Mouse (Mus musculus) midbrain, embryonic 11.5 days (tissue): ENCODE data around the gene Ezh2. TPM values are rescaled to one million over a fixed set of nuclear protein-coding genes. Genes with fewer than 3 reads are reported as not detected.
"Not testable (repeated sequence)": the region's sequence is repeated elsewhere in the genome, so short reads cannot be mapped to it uniquely, and the experiment has no call there.

ENCODE experiments used
- ATAC-seq: fragments of 200-750 bp; cut with Nextera tagmentation; 2 replicates; pipeline ENCODE4 v1.8.0; 2017; ENCODE audit warnings: moderate TSS enrichment, moderate library complexity; ENCODE audit not compliant: low FRiP score
- DNase-seq: peaks from one replicate; pipeline ENCODE4 v3.0.0; 2015; ENCODE audit warnings: low spot score; ENCODE audit errors: missing footprints
- H3K27ac ChIP-seq: fragments of 300-500 bp; sonication (generic); 2 replicates; pipeline ENCODE4 v1.5.1; 2014; ENCODE audit warnings: low read depth, low read length
- H3K27me3 ChIP-seq: fragments of 300-500 bp; sonication (generic); 2 replicates; pipeline ENCODE4 v1.6.1; 2014; ENCODE audit warnings: mild to moderate bottlenecking, low read length, moderate library complexity, mixed read lengths; ENCODE audit not compliant: control insufficient read depth, insufficient read depth
- H3K36me3 ChIP-seq: fragments of 300-500 bp; sonication (generic); 2 replicates; pipeline ENCODE4 v1.6.1; 2014; ENCODE audit warnings: mild to moderate bottlenecking, low read length, moderate library complexity, mixed read lengths; ENCODE audit not compliant: control insufficient read depth, insufficient read depth
- H3K4me1 ChIP-seq: fragments of 300-500 bp; sonication (generic); 2 replicates; pipeline ENCODE4 v1.6.1; 2014; ENCODE audit warnings: low read length; ENCODE audit not compliant: control insufficient read depth, insufficient read depth
- H3K4me2 ChIP-seq: fragments of 300-500 bp; sonication (generic); 2 replicates; pipeline ENCODE4 v1.6.1; 2014; ENCODE audit warnings: mild to moderate bottlenecking, moderate library complexity
- H3K4me3 ChIP-seq: fragments of 300-500 bp; sonication (generic); 2 replicates; pipeline ENCODE4 v1.5.1; 2014; ENCODE audit warnings: low read depth, low read length
- H3K9ac ChIP-seq: fragments of 300-500 bp; sonication (generic); 2 replicates; pipeline ENCODE4 v1.6.1; 2014; ENCODE audit warnings: low read length
- H3K9me3 ChIP-seq: fragments of 300-500 bp; sonication (generic); 2 replicates; pipeline ENCODE4 v1.6.1; 2016; ENCODE audit warnings: low read length; ENCODE audit not compliant: control insufficient read depth
- WGBS: fragments of 180-500 bp; shearing (Covaris S2); extraction: QIAGEN DNeasy Blood & Tissue Kit; methylation state at CpG from one replicate; pipeline ENCODE4 v1.1.7; 2014; 5-methylcytosine and 5-hydroxymethylcytosine counted together
- polyA plus RNA-seq: library from polyadenylated mRNA; unstranded; fragments of >200 nt; fragmentation: Nextera tagmentation; extraction: Ambion mirVana; gene quantifications from 2 replicates; pipeline ENCODE4 v1.2.1, GENCODE M21; 2014

The Ezh2 gene
- polyA plus RNA-seq, 1 experiment from 2014 or later, result 192 TPM

GRCm38 (mm10) chr6:47608306-47608705 lies 13.2 kb upstream of the Ezh2 start:
- H3K27ac ChIP-seq, H3K36me3 ChIP-seq, ATAC-seq, DNase-seq, H3K4me3 ChIP-seq, H3K27me3 ChIP-seq, H3K9me3 ChIP-seq, H3K4me1 ChIP-seq, H3K9ac ChIP-seq, H3K4me2 ChIP-seq: not testable (repeated sequence)
- 63% methylated on average over 5 of the region's 5 CpGs for WGBS

- H3K9me3 ChIP-seq, result no peaks in the 10 kb centered on the region
- 75% methylated on average over 1 of the region's 1 CpGs for WGBS
- H3K9ac ChIP-seq, result no peak overlapping the region
- H3K4me3 ChIP-seq, result no peak overlapping the region
- no peaks in the 10 kb centered on the region for H3K36me3 ChIP-seq
- no peak overlapping the region for H3K27ac ChIP-seq
- no peak for DNase-seq
- no peaks in the 10 kb centered on the region for H3K27me3 ChIP-seq
- no peak overlapping the region for H3K4me2 ChIP-seq
- H3K4me1 ChIP-seq, result no peaks in the 10 kb centered on the region
- ATAC-seq, result no peak
These were observed 6.8 kb upstream of the Ezh2 start for GRCm38 (mm10) chr6:47601931-47602330.

GRCm38 (mm10) chr6:47595696-47596095 lies 555 bp upstream of the Ezh2 start:
- DNase-seq (peak; percentile 87), ATAC-seq (no peak)
- no peaks in the 10 kb centered on the region for H3K27me3 ChIP-seq
- peaks cover 9% of the 10 kb centered on the region; the same call in 1 of the 2 replicates for H3K4me1 ChIP-seq
- no peaks in the 10 kb centered on the region for H3K9me3 ChIP-seq
- peak overlapping the region; percentile 93 for H3K4me3 ChIP-seq
- peak overlapping the region; percentile 42 for H3K4me2 ChIP-seq
- H3K36me3 ChIP-seq, result no peaks in the 10 kb centered on the region
- peak overlapping the region; percentile 98 for H3K27ac ChIP-seq
- peak overlapping the region; percentile 99 for H3K9ac ChIP-seq
- WGBS, result 3% methylated on average over 6 of the region's 6 CpGs

- peak overlapping the region; percentile 98 for H3K27ac ChIP-seq
- H3K36me3 ChIP-seq, result no peaks in the 10 kb centered on the region
- H3K9me3 ChIP-seq, result no peaks in the 10 kb centered on the region
- H3K27me3 ChIP-seq, result no peaks in the 10 kb centered on the region
- ATAC-seq, result peak; percentile 80
- H3K4me1 ChIP-seq, result peaks cover 9% of the 10 kb centered on the region; the same call in 1 of the 2 replicates
- peak overlapping the region; percentile 99 for H3K9ac ChIP-seq
- H3K4me2 ChIP-seq, result peak overlapping the region; percentile 42
- peak overlapping the region; percentile 93 for H3K4me3 ChIP-seq
- WGBS, result under 1% methylated on average over 73 of the region's 74 CpGs
- peak; percentile 98 for DNase-seq
These were observed 853 bp downstream of the Ezh2 start for GRCm38 (mm10) chr6:47594141-47594835.

GRCm38 (mm10) chr6:47593590-47593989 lies 1.6 kb downstream of the Ezh2 start:
- peak overlapping the region; percentile 99 for H3K9ac ChIP-seq
- 12% methylated on average over 9 of the region's 9 CpGs for WGBS
- no peaks in the 10 kb centered on the region for H3K36me3 ChIP-seq
- H3K4me1 ChIP-seq, result peaks cover 9% of the 10 kb centered on the region; the same call in 1 of the 2 replicates
- H3K27ac ChIP-seq, result peak overlapping the region; percentile 98; the same call in 1 of the 2 replicates
- H3K9me3 ChIP-seq, result no peaks in the 10 kb centered on the region
- peak overlapping the region; percentile 93 for H3K4me3 ChIP-seq
- DNase-seq, result no peak
- H3K4me2 ChIP-seq, result peak overlapping the region; percentile 42
- H3K27me3 ChIP-seq, result no peaks in the 10 kb centered on the region
- no peak for ATAC-seq

GRCm38 (mm10) chr6:47587332-47587731 lies 7.8 kb downstream of the Ezh2 start:
- H3K36me3 ChIP-seq, H3K4me1 ChIP-seq, ATAC-seq, H3K27me3 ChIP-seq, H3K9me3 ChIP-seq, H3K4me2 ChIP-seq, H3K4me3 ChIP-seq, H3K27ac ChIP-seq, H3K9ac ChIP-seq: not testable (repeated sequence)
- WGBS, result 97% methylated on average over 2 of the region's 2 CpGs
- peak; percentile 41 for DNase-seq

- Histone ChIP-seq H3K4me1 (no peaks in the 10 kb centered on the region), H3K27me3 (no peaks in the 10 kb centered on the region), H3K9ac (no peak overlapping the region), H3K9me3 (no peaks in the 10 kb centered on the region), H3K4me3 (no peak overlapping the region), H3K4me2 (no peak overlapping the region), H3K36me3 (peaks cover 13% of the 10 kb centered on the region), H3K27ac (no peak overlapping the region)
- ATAC-seq (no peak), DNase-seq (no peak)
- 89% methylated on average over 2 of the region's 2 CpGs for WGBS
These were observed 22.3 kb downstream of the Ezh2 start for GRCm38 (mm10) chr6:47572887-47573286.

- no peak for DNase-seq
These were observed 29.7 kb downstream of the Ezh2 start for GRCm38 (mm10) chr6:47565326-47566035.

GRCm38 (mm10) chr6:47561426-47561825 lies 33.7 kb downstream of the Ezh2 start:
- Histone ChIP-seq H3K9ac (no peak overlapping the region), H3K4me3 (no peak overlapping the region), H3K27ac (no peak overlapping the region), H3K4me1 (no peaks in the 10 kb centered on the region), H3K9me3 (no peaks in the 10 kb centered on the region), H3K36me3 (peaks cover 12% of the 10 kb centered on the region; the same call in 1 of the 2 replicates), H3K4me2 (no peak overlapping the region), H3K27me3 (no peaks in the 10 kb centered on the region)
- DNase-seq, result no peak
- 93% methylated on average over 5 of the region's 5 CpGs for WGBS
- ATAC-seq, result no peak

More at GRCm38 (mm10) chr6:47565326-47566035, 29.7 kb downstream of the Ezh2 start:
- WGBS, result 97% methylated on average over 1 of the region's 1 CpGs
- Histone ChIP-seq H3K9me3 (no peaks in the 10 kb centered on the region), H3K9ac (no peak overlapping the region), H3K4me2 (no peak overlapping the region), H3K4me3 (no peak overlapping the region), H3K36me3 (peaks cover 19% of the 10 kb centered on the region), H3K27me3 (no peaks in the 10 kb centered on the region), H3K27ac (no peak overlapping the region), H3K4me1 (no peaks in the 10 kb centered on the region)
- no peak for ATAC-seq
